Mouse (Mus musculus): ENCODE measurements around the gene Shisa3. TPM values are rescaled to one million over a fixed set of nuclear protein-coding genes. Genes with fewer than 3 reads are reported as not detected.

Gene Shisa3
- total and polyA plus RNA-seq, 3 experiments = 0.06 TPM; not detected in 2

- no peak for DNase-seq (ENCODE audit: low read depth, low spot score)
- no peak for TF ChIP-seq ETS1 (IDR thresholded peaks at IDR 0.05; ENCODE audit: low read depth, low read length)
- TF ChIP-seq ZMIZ1 (IDR thresholded peaks at IDR 0.05; ENCODE audit: low read depth, low read length) = no peak
- no peak for TF ChIP-seq SIN3A (IDR thresholded peaks at IDR 0.05; ENCODE audit: low read length)
- no peak for TF ChIP-seq RCOR1 (IDR thresholded peaks at IDR 0.05; ENCODE audit: low read depth, low read length)
- no peak for TF ChIP-seq KAT2A (conservative IDR thresholded peaks at IDR 0.05; ENCODE audit: low read depth, low read length)
- Histone ChIP-seq H3K4me3 (ENCODE audit: control insufficient read depth in 1 of 2, insufficient read depth in 1 of 2, low read depth in 2 of 2, low read length in 2 of 2) (no peak overlapping the region), H3K79me2 (ENCODE audit: control insufficient read depth, insufficient read depth, low read length, poor library complexity) (no peaks in the 10 kb centered on the region), H3K4me1 (ENCODE audit: control insufficient read depth in 1 of 2, insufficient read depth in 2 of 2, low read length in 2 of 2) (no peaks in the 10 kb centered on the region), H3K27ac (ENCODE audit: control insufficient read depth, low read depth, low read length) (no peak overlapping the region), H3K9me3 (replicated peaks; ENCODE audit: insufficient read depth, low read length) (no peaks in the 10 kb centered on the region), H3K36me3 (ENCODE audit: control insufficient read depth in 1 of 2, insufficient read depth in 2 of 2, low read length in 2 of 2) (no peaks in the 10 kb centered on the region; a peak in 2 of 4 replicates), H3K27me3 (ENCODE audit: control insufficient read depth in 1 of 2, insufficient read depth in 2 of 2, low read length in 2 of 2) (no peaks in the 10 kb centered on the region), H3K9ac (ENCODE audit: control insufficient read depth, low read depth, low read length, poor library complexity, severe bottlenecking) (no peak overlapping the region)
Observed at GRCm38 (mm10) chr5:67633138-67633782, 25.6 kb downstream of the Shisa3 start.

GRCm38 (mm10) chr5:67633831-67634268 is 26.2 kb downstream of the Shisa3 start:
- DNase-seq (ENCODE audit: low read depth, low spot score) = no peak
- H3K79me2 ChIP-seq (ENCODE audit: control insufficient read depth, insufficient read depth, low read length, poor library complexity) = no peaks in the 10 kb centered on the region
- no peak overlapping the region for H3K9ac ChIP-seq (ENCODE audit: control insufficient read depth, low read depth, low read length, poor library complexity, severe bottlenecking)
- no peaks in the 10 kb centered on the region for H3K4me1 ChIP-seq (ENCODE audit: control insufficient read depth in 1 of 2, insufficient read depth in 2 of 2, low read length in 2 of 2)
- no peak overlapping the region for H3K4me3 ChIP-seq (ENCODE audit: control insufficient read depth in 1 of 2, insufficient read depth in 1 of 2, low read depth in 2 of 2, low read length in 2 of 2)
- H3K9me3 ChIP-seq (replicated peaks; ENCODE audit: insufficient read depth, low read length) = no peaks in the 10 kb centered on the region
- TF ChIP-seq TCF12 (IDR thresholded peaks at IDR 0.05; ENCODE audit: low read depth, low read length) (no peak), SMC3 (IDR thresholded peaks at IDR 0.05; ENCODE audit: low read depth, low read length) (no peak), UBTF (IDR thresholded peaks at IDR 0.05; ENCODE audit: borderline replicate concordance, insufficient read depth, low read depth, low read length) (no peak), MAFK (IDR thresholded peaks at IDR 0.05; ENCODE audit: borderline replicate concordance, low read depth, low read length) (no peak), KAT2A (conservative IDR thresholded peaks at IDR 0.05; ENCODE audit: low read depth, low read length) (no peak), E2F4 (IDR thresholded peaks at IDR 0.05; ENCODE audit: borderline replicate concordance, low read depth, low read length) (no peak), RCOR1 (IDR thresholded peaks at IDR 0.05; ENCODE audit: low read depth, low read length) (no peak), USF2 (IDR thresholded peaks at IDR 0.05; ENCODE audit: borderline replicate concordance in 1 of 2, insufficient read depth in 1 of 2, low read depth in 1 of 2, low read length in 2 of 2) (no peak), MXI1 (IDR thresholded peaks at IDR 0.05; ENCODE audit: low read depth, low read length) (no peak), POLR2AphosphoS2 (IDR thresholded peaks at IDR 0.05; ENCODE audit: low read length) (no peak), ZMIZ1 (IDR thresholded peaks at IDR 0.05; ENCODE audit: low read depth, low read length) (no peak), SIN3A (IDR thresholded peaks at IDR 0.05; ENCODE audit: low read length) (no peak), NELFE (IDR thresholded peaks at IDR 0.05; ENCODE audit: low read depth, low read length) (no peak), USF1 (IDR thresholded peaks at IDR 0.05; ENCODE audit: low read depth, low read length) (no peak), POLR2A (IDR thresholded peaks at IDR 0.05; ENCODE audit: control insufficient read depth in 1 of 2, insufficient read depth in 1 of 2, low read depth in 1 of 2, low read length in 2 of 2, poor library complexity in 1 of 2) (no peak), BHLHE40 (IDR thresholded peaks at IDR 0.05; ENCODE audit: borderline replicate concordance, low read depth, low read length) (no peak), MEF2A (IDR thresholded peaks at IDR 0.05; ENCODE audit: extremely low read depth, insufficient replicate concordance, low read depth, low read length, poor library complexity, severe bottlenecking) (no peak), NRF1 (IDR thresholded peaks at IDR 0.05; ENCODE audit: insufficient read depth, low read depth, low read length, poor library complexity, severe bottlenecking) (no peak), ZKSCAN1 (IDR thresholded peaks at IDR 0.05; ENCODE audit: low read depth, low read length) (no peak), MYC (IDR thresholded peaks at IDR 0.05; ENCODE audit: low read depth, low read length) (no peak)
- no peak overlapping the region for H3K27ac ChIP-seq (ENCODE audit: control insufficient read depth, low read depth, low read length)
- H3K27me3 ChIP-seq (ENCODE audit: control insufficient read depth in 1 of 2, insufficient read depth in 2 of 2, low read length in 2 of 2) = no peaks in the 10 kb centered on the region
- no peaks in the 10 kb centered on the region; a peak in 2 of 4 replicates for H3K36me3 ChIP-seq (ENCODE audit: control insufficient read depth in 1 of 2, insufficient read depth in 2 of 2, low read length in 2 of 2)
